Mouse (Mus musculus) thymus, adult 2 months (tissue): Measurements from ENCODE around the gene Vps13c. TPM values are rescaled to one million over a fixed set of nuclear protein-coding genes. Genes with fewer than 3 reads are reported as not detected.
A peak's percentile ranks its signal among the peaks of the same experiment; 100 is the strongest.

Source experiments
- DNase-seq: peaks from one replicate; pipeline ENCODE4 v3.0.0; 2021
- H3K27ac ChIP-seq: fragments of 200-500 bp; 2 replicates; pipeline ENCODE4 v1.5.1; 2012; ENCODE audit warnings: low read length, control low read depth; ENCODE audit not compliant: control insufficient read depth, insufficient read depth
- H3K27me3 ChIP-seq: fragments of 200-500 bp; 2 replicates; pipeline ENCODE4 v1.6.1; 2012; ENCODE audit warnings: mild to moderate bottlenecking, low read length, moderate library complexity, mixed read lengths; ENCODE audit not compliant: control insufficient read depth, insufficient read depth
- H3K36me3 ChIP-seq: fragments of 200-500 bp; 2 replicates; pipeline ENCODE4 v1.6.1; 2012; ENCODE audit warnings: mild to moderate bottlenecking, low read length, moderate library complexity; ENCODE audit not compliant: control insufficient read depth, insufficient read depth
- H3K4me1 ChIP-seq: fragments of 200-500 bp; replicated peaks from 2 replicates; pipeline ENCODE4 v1.6.1; 2012; ENCODE audit warnings: low read length; ENCODE audit not compliant: control insufficient read depth, insufficient read depth
- H3K4me3 ChIP-seq: fragments of 200-500 bp; 2 replicates; pipeline ENCODE4 v1.5.1; 2012; ENCODE audit warnings: mild to moderate bottlenecking, low read length, control low read depth, moderate library complexity; ENCODE audit not compliant: control insufficient read depth, insufficient read depth
- CTCF ChIP-seq: fragments of 200-500 bp; IDR thresholded peaks from 2 replicates; pipeline ENCODE4 v1.5.1; 2012; ENCODE audit warnings: mild to moderate bottlenecking, control low read depth, low read length, moderate library complexity, borderline replicate concordance; ENCODE audit not compliant: control insufficient read depth, poor library complexity, insufficient read depth; ENCODE audit errors: extremely low read depth
- POLR2A ChIP-seq: fragments of 200-500 bp; IDR thresholded peaks from 2 replicates; pipeline ENCODE4 v1.6.1; 2012; ENCODE audit warnings: mild to moderate bottlenecking, low read length, control low read depth, moderate library complexity; ENCODE audit not compliant: control insufficient read depth, poor library complexity, insufficient read depth; ENCODE audit errors: extremely low read depth
- WGBS: fragments of 180-500 bp; shearing (Covaris S2); methylation state at CpG from one replicate; pipeline ENCODE4 v1.1.7; 2018; 5-methylcytosine and 5-hydroxymethylcytosine counted together
- polyA plus RNA-seq: library from polyadenylated mRNA; depleted of rRNA; stranded (reverse); fragments of >200 nt; gene quantifications from 2 replicates; pipeline ENCODE4 v1.2.3, GENCODE M21; 2012; rRNA removed

Vps13c gene
- polyA plus RNA-seq, result 14.1 and 14.5 TPM in 2 replicates

DNA sequence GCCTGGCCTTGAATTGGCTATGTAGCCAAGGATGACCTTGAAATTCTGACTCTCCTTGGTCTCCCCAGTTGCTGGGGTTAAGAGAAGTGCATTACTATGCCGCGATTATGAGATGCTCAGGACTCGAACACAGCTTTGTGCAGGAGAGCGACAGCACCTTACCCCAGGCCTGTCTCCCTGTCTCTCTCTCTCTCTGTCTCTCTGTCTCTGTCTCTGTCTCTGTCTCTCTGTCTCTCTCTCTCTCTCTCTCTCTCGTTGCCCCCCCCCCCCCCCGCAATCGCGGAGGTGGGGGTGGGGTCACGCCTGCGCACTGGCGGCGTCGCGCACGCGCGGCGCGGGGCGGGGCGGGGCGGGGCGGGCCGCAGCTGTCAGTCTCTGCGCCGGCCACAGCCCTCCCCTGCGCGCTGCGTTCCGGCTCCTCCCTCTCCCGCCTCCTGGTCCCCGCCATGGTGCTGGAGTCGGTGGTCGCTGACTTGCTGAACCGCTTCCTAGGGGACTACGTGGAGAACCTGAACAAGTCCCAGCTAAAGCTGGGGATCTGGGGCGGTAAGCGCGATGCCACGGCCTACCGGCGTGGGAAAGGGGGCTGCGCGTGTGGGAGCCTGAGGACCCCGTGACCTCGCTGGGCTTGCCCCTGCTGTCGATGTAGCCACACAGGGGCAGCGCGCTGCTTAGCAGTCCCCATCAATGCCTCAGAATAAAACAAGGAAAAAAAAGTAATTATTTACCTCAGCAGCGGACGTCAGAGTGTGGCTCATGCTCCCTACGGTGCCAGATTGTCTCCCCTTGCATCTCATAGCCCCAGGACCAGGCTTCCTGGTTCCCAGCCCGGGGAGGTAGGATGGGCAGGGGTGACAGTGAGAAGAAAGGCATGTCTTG, at the start of gene Vps13c:
Gene Vps13c, plus strand, starts transcription at position 416 of the 879 bp plus-strand sequence.
- H3K36me3 ChIP-seq, result no peaks in the 10 kb centered on the region
- DNase-seq, result peak; percentile 80
- H3K27me3 ChIP-seq, result no peaks in the 10 kb centered on the region
- no peak within 1 kb of the TSS for H3K27ac ChIP-seq
- WGBS, result under 1% methylated on average over 52 of the region's 53 CpGs
- H3K4me3 ChIP-seq, result peak within 1 kb of the TSS; percentile 95
- TF ChIP-seq CTCF (0 out of 2 replicates have a peak, but pooled peaks have one; percentile 57), POLR2A (peak; percentile 86)
- peaks cover 7% of the 10 kb centered on the region for H3K4me1 ChIP-seq

DNA sequence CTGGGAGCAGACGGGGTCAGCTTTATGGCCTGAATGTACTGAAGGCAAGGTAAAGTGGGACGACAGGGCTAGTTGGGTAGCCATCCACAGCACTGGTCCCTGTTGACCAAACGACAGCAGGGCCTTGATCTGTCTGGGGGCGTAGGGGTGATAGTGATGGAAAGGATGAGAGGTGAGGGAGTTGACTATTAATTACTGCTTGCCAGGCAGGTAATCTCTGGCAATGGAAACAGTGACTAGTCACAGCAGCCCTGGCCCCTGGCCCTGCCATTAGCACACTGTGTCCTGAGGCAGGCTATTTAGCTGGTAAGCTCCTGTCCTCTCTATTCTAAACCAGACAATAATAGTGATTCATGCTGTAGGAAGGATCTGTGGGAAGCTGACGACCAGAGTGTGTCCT, 47.8 kb upstream of the Vps13c start:
- no peak overlapping the region for H3K27ac ChIP-seq
- TF ChIP-seq POLR2A (no peak), CTCF (no peak)
- H3K4me1 ChIP-seq, result no peaks in the 10 kb centered on the region
- H3K4me3 ChIP-seq, result no peak overlapping the region
- no peaks in the 10 kb centered on the region for H3K27me3 ChIP-seq
- WGBS, result 91% methylated on average over 5 of the region's 5 CpGs
- no peak for DNase-seq
- H3K36me3 ChIP-seq, result no peaks in the 10 kb centered on the region

DNA sequence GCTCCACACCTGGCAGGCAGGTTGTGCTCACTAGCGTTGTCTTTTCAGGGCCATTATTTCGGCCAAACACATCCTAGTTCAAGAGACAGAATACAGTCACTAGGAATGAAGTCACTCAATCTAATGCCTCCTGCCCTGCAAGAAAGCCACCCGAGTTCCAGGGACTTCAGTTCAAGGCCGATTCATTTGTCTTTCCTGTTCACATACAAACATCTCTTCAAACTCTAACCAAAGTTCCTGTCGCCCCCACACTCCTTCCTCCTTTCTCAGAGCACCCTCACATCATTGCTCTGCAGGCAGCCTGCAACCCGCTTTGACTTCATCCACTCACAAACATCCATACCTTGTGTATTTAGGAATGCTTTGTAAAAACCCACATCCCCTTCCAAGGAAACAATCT, 46.7 kb upstream of the Vps13c start:
- Histone ChIP-seq H3K4me3 (no peak overlapping the region), H3K27me3 (no peaks in the 10 kb centered on the region), H3K4me1 (no peaks in the 10 kb centered on the region), H3K36me3 (no peaks in the 10 kb centered on the region), H3K27ac (no peak overlapping the region)
- WGBS, result 34% methylated on average over 6 of the region's 6 CpGs
- DNase-seq, result no peak
- TF ChIP-seq CTCF (no peak), POLR2A (no peak)

DNA sequence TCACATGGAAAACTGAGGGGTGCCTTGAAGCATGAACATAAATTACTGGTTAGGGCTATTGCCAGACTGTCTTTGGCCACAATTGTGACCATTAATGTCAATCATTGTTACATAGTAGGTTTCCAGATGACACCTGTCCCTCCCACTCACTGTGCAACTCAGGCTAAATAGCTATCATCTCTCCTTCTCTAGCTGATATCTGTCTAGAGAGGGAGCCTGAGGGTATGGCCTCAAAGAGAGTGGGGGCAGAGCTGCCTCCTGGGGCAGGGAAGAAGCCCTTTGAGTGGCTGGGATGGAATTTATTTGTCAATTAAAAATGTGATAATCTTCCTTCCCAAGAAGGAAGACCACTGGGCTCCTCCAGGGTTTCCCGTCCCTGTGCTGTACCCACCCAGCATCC, 46.0 kb upstream of the Vps13c start:
- Histone ChIP-seq H3K4me3 (no peak overlapping the region), H3K4me1 (0 out of 2 replicates have a peak, but pooled peaks cover under 1% of the 10 kb centered on the region), H3K27ac (no peak overlapping the region), H3K36me3 (no peaks in the 10 kb centered on the region), H3K27me3 (no peaks in the 10 kb centered on the region)
- no peak for DNase-seq
- no peak for TF ChIP-seq CTCF
- no peak for TF ChIP-seq POLR2A
- 100% methylated on average over 1 of the region's 1 CpGs for WGBS

DNA sequence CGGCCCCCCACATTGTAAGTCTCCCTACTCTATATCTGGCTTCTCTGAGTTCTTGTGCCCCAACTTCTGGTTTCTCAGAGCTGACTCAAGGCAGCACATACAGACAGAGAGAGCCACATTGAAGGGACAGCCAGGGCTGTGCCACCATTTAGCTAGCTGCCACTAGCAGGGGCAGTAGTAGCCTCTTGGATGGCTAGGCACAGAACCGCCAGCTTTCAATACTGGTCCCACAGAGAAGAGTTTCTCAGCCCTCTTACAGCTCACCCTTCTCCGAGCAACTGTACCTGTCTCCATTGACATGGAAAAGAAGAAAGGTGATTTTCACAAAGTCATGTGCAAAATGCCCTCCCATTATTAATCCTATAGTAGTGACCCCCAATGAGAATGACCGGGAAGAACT, 45.5 kb upstream of the Vps13c start:
- Histone ChIP-seq H3K27me3 (no peaks in the 10 kb centered on the region), H3K4me1 (0 out of 2 replicates have a peak, but pooled peaks cover 2% of the 10 kb centered on the region), H3K4me3 (no peak overlapping the region), H3K27ac (no peak overlapping the region), H3K36me3 (no peaks in the 10 kb centered on the region)
- DNase-seq, result no peak
- TF ChIP-seq POLR2A (no peak), CTCF (no peak)
- 95% methylated on average over 4 of the region's 4 CpGs for WGBS

DNA sequence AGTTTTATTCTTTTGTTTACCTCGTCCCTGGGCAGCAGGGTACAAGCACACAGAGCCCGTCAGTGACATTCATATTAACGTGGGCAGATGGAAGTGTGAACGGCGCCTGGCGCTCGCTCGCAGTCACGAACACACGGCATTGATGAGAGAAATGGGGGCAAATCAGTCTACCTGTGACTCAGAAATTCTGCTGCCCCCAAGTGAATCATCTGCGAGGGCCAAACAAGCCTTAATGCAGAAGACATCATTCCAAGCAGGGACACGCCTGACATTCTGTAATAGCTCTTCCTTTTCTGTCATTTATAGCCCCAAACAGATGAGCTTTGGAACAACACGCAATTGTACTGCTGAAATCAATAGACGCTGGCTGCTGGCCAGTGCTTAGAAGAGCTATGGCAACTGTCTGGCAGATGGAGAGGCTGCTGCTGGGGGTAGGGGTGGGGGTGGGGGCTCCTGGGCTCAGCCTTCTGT, 45.0 kb upstream of the Vps13c start:
- Histone ChIP-seq H3K4me1 (0 out of 2 replicates have a peak, but pooled peaks cover 2% of the 10 kb centered on the region), H3K27me3 (no peaks in the 10 kb centered on the region), H3K4me3 (no peak overlapping the region), H3K36me3 (no peaks in the 10 kb centered on the region), H3K27ac (no peak overlapping the region)
- WGBS, result 90% methylated on average over 14 of the region's 14 CpGs
- no peak for DNase-seq
- TF ChIP-seq CTCF (no peak), POLR2A (no peak)
